Mouse (Mus musculus): ENCODE results near the gene Slc25a39. TPM values are rescaled to one million over a fixed set of nuclear protein-coding genes. Genes with fewer than 3 reads are reported as not detected.

The Slc25a39 gene
- polyA plus RNA-seq, 1 experiment from 2014 or later, result 283 TPM

GRCm38 (mm10) chr11:102445264-102445890 lies 37.6 kb upstream of the Slc25a39 start:
- Histone ChIP-seq H3K9ac (ENCODE audit: low read depth, low read length) (no peak overlapping the region), H3K4me2 (peak overlapping the region; percentile 99), H3K36me3 (ENCODE audit: control insufficient read depth, insufficient read depth, low read length) (no peaks in the 10 kb centered on the region), H3K27ac (ENCODE audit: low read depth, low read length) (no peak overlapping the region), H3K4me3 (ENCODE audit: low read depth, low read length) (0 out of 2 replicates have a peak overlapping the region, but pooled peaks have one; percentile 76), H3K27me3 (replicated peaks; ENCODE audit: control insufficient read depth, insufficient read depth, low read length) (peaks cover 46% of the 10 kb centered on the region), H3K9me3 (ENCODE audit: control insufficient read depth, low read length) (no peaks in the 10 kb centered on the region), H3K4me1 (replicated peaks; ENCODE audit: control insufficient read depth, insufficient read depth, low read length) (peaks cover 32% of the 10 kb centered on the region)
- ATAC-seq (replicated peaks; ENCODE audit: low FRiP score) (no peak), DNase-seq (ENCODE audit: low spot score) (no peak)
- WGBS, result 32% methylated on average over 10 of the region's 10 CpGs

GRCm38 (mm10) chr11:102444781-102445180 lies 37.0 kb upstream of the Slc25a39 start:
- Histone ChIP-seq H3K27me3 (replicated peaks; ENCODE audit: control insufficient read depth, insufficient read depth, low read length) (peaks cover 48% of the 10 kb centered on the region), H3K36me3 (ENCODE audit: control insufficient read depth, insufficient read depth, low read length) (no peaks in the 10 kb centered on the region), H3K9me3 (ENCODE audit: control insufficient read depth, low read length) (no peaks in the 10 kb centered on the region), H3K4me2 (no peak overlapping the region), H3K9ac (ENCODE audit: low read depth, low read length) (no peak overlapping the region), H3K4me3 (ENCODE audit: low read depth, low read length) (no peak overlapping the region), H3K4me1 (replicated peaks; ENCODE audit: control insufficient read depth, insufficient read depth, low read length) (peaks cover 32% of the 10 kb centered on the region), H3K27ac (ENCODE audit: low read depth, low read length) (no peak overlapping the region)
- no peak for ATAC-seq (replicated peaks; ENCODE audit: low FRiP score)
- no peak for DNase-seq (ENCODE audit: low spot score)
- 35% methylated on average over 6 of the region's 6 CpGs for WGBS

GRCm38 (mm10) chr11:102444321-102444720 lies 36.6 kb upstream of the Slc25a39 start:
- WGBS, result 70% methylated on average over 3 of the region's 3 CpGs
- no peaks in the 10 kb centered on the region; the same call in 1 of the 2 replicates for H3K36me3 ChIP-seq (ENCODE audit: control insufficient read depth, insufficient read depth, low read length)
- H3K4me3 ChIP-seq (ENCODE audit: low read depth, low read length), result no peak overlapping the region
- no peak overlapping the region for H3K27ac ChIP-seq (ENCODE audit: low read depth, low read length)
- H3K27me3 ChIP-seq (replicated peaks; ENCODE audit: control insufficient read depth, insufficient read depth, low read length), result peaks cover 48% of the 10 kb centered on the region
- peaks cover 32% of the 10 kb centered on the region for H3K4me1 ChIP-seq (replicated peaks; ENCODE audit: control insufficient read depth, insufficient read depth, low read length)
- H3K9me3 ChIP-seq (ENCODE audit: control insufficient read depth, low read length), result no peaks in the 10 kb centered on the region
- DNase-seq (ENCODE audit: low spot score) (no peak), ATAC-seq (replicated peaks; ENCODE audit: low FRiP score) (no peak)
- H3K9ac ChIP-seq (ENCODE audit: low read depth, low read length), result no peak overlapping the region
- no peak overlapping the region for H3K4me2 ChIP-seq

- no peak overlapping the region for H3K27ac ChIP-seq (ENCODE audit: low read depth, low read length)
- H3K9me3 ChIP-seq (ENCODE audit: control insufficient read depth, low read length), result no peaks in the 10 kb centered on the region
- WGBS, result 60% methylated on average over 12 of the region's 12 CpGs
- no peak overlapping the region for H3K9ac ChIP-seq (ENCODE audit: low read depth, low read length)
- DNase-seq (ENCODE audit: low spot score) (no peak), ATAC-seq (replicated peaks; ENCODE audit: low FRiP score) (no peak)
- peaks cover 32% of the 10 kb centered on the region for H3K4me1 ChIP-seq (replicated peaks; ENCODE audit: control insufficient read depth, insufficient read depth, low read length)
- H3K4me3 ChIP-seq (ENCODE audit: low read depth, low read length), result no peak overlapping the region
- H3K4me2 ChIP-seq, result no peak overlapping the region
- peaks cover 3% of the 10 kb centered on the region; the same call in 1 of the 2 replicates for H3K36me3 ChIP-seq (ENCODE audit: control insufficient read depth, insufficient read depth, low read length)
- peaks cover 48% of the 10 kb centered on the region for H3K27me3 ChIP-seq (replicated peaks; ENCODE audit: control insufficient read depth, insufficient read depth, low read length)
Observed at GRCm38 (mm10) chr11:102443740-102444139, 36.0 kb upstream of the Slc25a39 start.

DNA sequence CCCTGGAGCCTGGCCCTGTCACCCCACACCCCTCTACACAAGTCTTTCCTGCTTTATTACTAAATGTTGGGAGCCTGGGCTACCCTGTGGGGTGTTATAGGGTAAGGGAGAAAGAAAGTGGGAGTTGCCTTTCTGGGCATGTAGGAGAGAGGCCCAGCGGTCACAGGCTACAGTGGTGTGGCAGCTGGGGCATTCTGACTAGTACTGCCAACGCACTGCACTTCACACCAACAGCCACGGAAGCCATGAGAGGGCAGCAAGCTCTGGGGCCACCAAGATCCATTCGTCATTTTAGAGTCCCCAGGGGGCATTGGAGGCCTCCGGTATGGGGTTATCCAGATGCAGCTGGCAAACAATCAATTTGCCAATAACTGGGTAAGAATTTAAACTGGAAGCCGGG lies 34.3 kb upstream of the Slc25a39 start:
- H3K36me3 ChIP-seq (ENCODE audit: control insufficient read depth, insufficient read depth, low read length), result peaks cover 3% of the 10 kb centered on the region; the same call in 1 of the 2 replicates
- no peak overlapping the region for H3K4me2 ChIP-seq
- H3K27ac ChIP-seq (ENCODE audit: low read depth, low read length), result no peak overlapping the region
- no peak for DNase-seq (ENCODE audit: low spot score)
- peaks cover 34% of the 10 kb centered on the region for H3K4me1 ChIP-seq (replicated peaks; ENCODE audit: control insufficient read depth, insufficient read depth, low read length)
- H3K4me3 ChIP-seq (ENCODE audit: low read depth, low read length), result no peak overlapping the region
- no peak for ATAC-seq (replicated peaks; ENCODE audit: low FRiP score)
- H3K9me3 ChIP-seq (ENCODE audit: control insufficient read depth, low read length), result no peaks in the 10 kb centered on the region
- peaks cover 46% of the 10 kb centered on the region for H3K27me3 ChIP-seq (replicated peaks; ENCODE audit: control insufficient read depth, insufficient read depth, low read length)
- H3K9ac ChIP-seq (ENCODE audit: low read depth, low read length), result no peak overlapping the region
- WGBS, result 88% methylated on average over 6 of the region's 6 CpGs

DNA sequence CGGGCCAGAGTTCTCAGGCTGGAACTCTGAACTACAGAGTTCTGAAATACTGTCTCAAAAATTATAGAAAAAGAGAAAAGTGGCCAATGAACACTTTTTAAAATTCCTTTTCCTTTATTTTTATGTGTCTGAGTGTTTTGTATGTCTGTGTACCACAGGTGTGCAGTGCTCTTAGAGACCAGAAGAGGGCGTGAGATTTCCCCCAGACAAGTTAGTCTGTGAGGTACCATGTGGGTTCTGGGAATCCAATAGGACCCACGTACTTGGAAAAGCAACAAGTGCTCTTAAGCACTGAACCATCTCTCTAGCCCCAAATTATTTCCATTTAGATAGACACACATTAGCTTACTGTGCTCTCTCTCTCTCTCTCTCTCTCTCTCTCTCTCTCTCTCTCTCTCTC lies 33.7 kb upstream of the Slc25a39 start:
- Histone ChIP-seq H3K9ac (ENCODE audit: low read depth, low read length) (no peak overlapping the region), H3K9me3 (ENCODE audit: control insufficient read depth, low read length) (no peaks in the 10 kb centered on the region), H3K4me3 (ENCODE audit: low read depth, low read length) (no peak overlapping the region), H3K4me2 (no peak overlapping the region), H3K27me3 (replicated peaks; ENCODE audit: control insufficient read depth, insufficient read depth, low read length) (peaks cover 44% of the 10 kb centered on the region), H3K4me1 (replicated peaks; ENCODE audit: control insufficient read depth, insufficient read depth, low read length) (peaks cover 30% of the 10 kb centered on the region), H3K36me3 (ENCODE audit: control insufficient read depth, insufficient read depth, low read length) (peaks cover 3% of the 10 kb centered on the region; the same call in 1 of the 2 replicates), H3K27ac (ENCODE audit: low read depth, low read length) (no peak overlapping the region)
- ATAC-seq (replicated peaks; ENCODE audit: low FRiP score), result no peak
- DNase-seq (ENCODE audit: low spot score), result no peak
- WGBS, result 67% methylated on average over 3 of the region's 3 CpGs

GRCm38 (mm10) chr11:102440255-102440654 lies 32.5 kb upstream of the Slc25a39 start:
- H3K36me3 ChIP-seq (ENCODE audit: control insufficient read depth, insufficient read depth, low read length), result peaks cover 3% of the 10 kb centered on the region; the same call in 1 of the 2 replicates
- WGBS, result 72% methylated on average over 8 of the region's 8 CpGs
- H3K27me3 ChIP-seq (replicated peaks; ENCODE audit: control insufficient read depth, insufficient read depth, low read length), result peaks cover 32% of the 10 kb centered on the region

GRCm38 (mm10) chr11:102439093-102440082 lies 31.6 kb upstream of the Slc25a39 start:
- Histone ChIP-seq H3K4me1 (replicated peaks; ENCODE audit: control insufficient read depth, insufficient read depth, low read length) (peaks cover 15% of the 10 kb centered on the region), H3K4me2 (no peak overlapping the region), H3K4me3 (ENCODE audit: low read depth, low read length) (no peak overlapping the region), H3K9ac (ENCODE audit: low read depth, low read length) (no peak overlapping the region), H3K36me3 (ENCODE audit: control insufficient read depth, insufficient read depth, low read length) (peaks cover 6% of the 10 kb centered on the region; the same call in 1 of the 2 replicates), H3K9me3 (ENCODE audit: control insufficient read depth, low read length) (no peaks in the 10 kb centered on the region), H3K27me3 (replicated peaks; ENCODE audit: control insufficient read depth, insufficient read depth, low read length) (peaks cover 29% of the 10 kb centered on the region), H3K27ac (ENCODE audit: low read depth, low read length) (no peak overlapping the region)
- WGBS, result 82% methylated on average over 14 of the region's 14 CpGs
- DNase-seq (ENCODE audit: low spot score) (no peak), ATAC-seq (replicated peaks; ENCODE audit: low FRiP score) (no peak)

More at GRCm38 (mm10) chr11:102440255-102440654, 32.5 kb upstream of the Slc25a39 start:
- no peak overlapping the region for H3K27ac ChIP-seq (ENCODE audit: low read depth, low read length)
- peaks cover 19% of the 10 kb centered on the region for H3K4me1 ChIP-seq (replicated peaks; ENCODE audit: control insufficient read depth, insufficient read depth, low read length)
- H3K4me2 ChIP-seq, result no peak overlapping the region
- ATAC-seq (replicated peaks; ENCODE audit: low FRiP score), result no peak
- H3K4me3 ChIP-seq (ENCODE audit: low read depth, low read length), result no peak overlapping the region
- no peaks in the 10 kb centered on the region for H3K9me3 ChIP-seq (ENCODE audit: control insufficient read depth, low read length)
- no peak for DNase-seq (ENCODE audit: low spot score)
- H3K9ac ChIP-seq (ENCODE audit: low read depth, low read length), result no peak overlapping the region

All from liver, embryonic 11.5 days (tissue).